Mouse (Mus musculus) MEL (cell line): ENCODE data around the gene Rundc3a.

ENCODE experiments used
- CTCF ChIP-seq, 3 experiments: IDR thresholded peaks in 2 of 3; conservative IDR thresholded peaks in 1 of 3; 2 replicates each; pipeline ENCODE4 v1.5.1; 2011 to 2012; ENCODE audit warnings: low read length in 3 of 3, low read depth in 2 of 3, mild to moderate bottlenecking in 2 of 3, improper control_type of control experiment in 1 of 3, inconsistent platforms in 1 of 3, mixed read lengths in 1 of 3, moderate library complexity in 1 of 3; ENCODE audit not compliant: control insufficient read depth in 1 of 3, insufficient read depth in 1 of 3, poor library complexity in 1 of 3, severe bottlenecking in 1 of 3
- GATA1 ChIP-seq: IDR thresholded peaks from 2 replicates; pipeline ENCODE4 v1.6.1; 2011; ENCODE audit warnings: low read depth, low read length, improper control_type of control experiment
- MEF2A ChIP-seq: IDR thresholded peaks from 2 replicates; pipeline ENCODE4 v1.6.1; 2014; ENCODE audit warnings: low read depth, mild to moderate bottlenecking, inconsistent platforms, low read length, improper control_type of control experiment; ENCODE audit not compliant: poor library complexity, insufficient replicate concordance, severe bottlenecking; ENCODE audit errors: extremely low read depth
- MXI1 ChIP-seq: IDR thresholded peaks from 2 replicates; pipeline ENCODE4 v1.6.1; 2011; ENCODE audit warnings: mild to moderate bottlenecking, low read depth, low read length, improper control_type of control experiment
- POLR2A ChIP-seq, 2 experiments: IDR thresholded peaks; 2 replicates each; pipeline ENCODE4 v1.6.1; 2011 to 2012; ENCODE audit warnings: low read length in 2 of 2, mild to moderate bottlenecking in 2 of 2, control low read depth in 1 of 2, improper control_type of control experiment in 1 of 2, low read depth in 1 of 2, moderate library complexity in 1 of 2; ENCODE audit not compliant: control insufficient read depth in 1 of 2, insufficient read depth in 1 of 2, poor library complexity in 1 of 2
- POLR2AphosphoS5 ChIP-seq: IDR thresholded peaks from 2 replicates; pipeline ENCODE4 v1.6.1; 2012; ENCODE audit warnings: low read depth, borderline replicate concordance, mild to moderate bottlenecking, inconsistent platforms, low read length, moderate library complexity, mixed read lengths
- TAL1 ChIP-seq: IDR thresholded peaks from 2 replicates; pipeline ENCODE4 v1.6.1; 2012; ENCODE audit warnings: mild to moderate bottlenecking, inconsistent platforms, low read length, moderate library complexity, mixed read lengths
- USF1 ChIP-seq: IDR thresholded peaks from 2 replicates; pipeline ENCODE4 v1.6.1; 2014; ENCODE audit warnings: low read depth, mild to moderate bottlenecking, inconsistent platforms, low read length, improper control_type of control experiment, moderate library complexity
- ZC3H11A ChIP-seq: IDR thresholded peaks from 2 replicates; pipeline ENCODE4 v1.6.1; 2012; ENCODE audit warnings: low read depth, mild to moderate bottlenecking, inconsistent platforms, low read length, improper control_type of control experiment
- ZNF384 ChIP-seq: IDR thresholded peaks from 2 replicates; pipeline ENCODE4 v1.6.1; 2012; ENCODE audit warnings: low read depth, mild to moderate bottlenecking, inconsistent platforms, low read length, improper control_type of control experiment

DNA sequence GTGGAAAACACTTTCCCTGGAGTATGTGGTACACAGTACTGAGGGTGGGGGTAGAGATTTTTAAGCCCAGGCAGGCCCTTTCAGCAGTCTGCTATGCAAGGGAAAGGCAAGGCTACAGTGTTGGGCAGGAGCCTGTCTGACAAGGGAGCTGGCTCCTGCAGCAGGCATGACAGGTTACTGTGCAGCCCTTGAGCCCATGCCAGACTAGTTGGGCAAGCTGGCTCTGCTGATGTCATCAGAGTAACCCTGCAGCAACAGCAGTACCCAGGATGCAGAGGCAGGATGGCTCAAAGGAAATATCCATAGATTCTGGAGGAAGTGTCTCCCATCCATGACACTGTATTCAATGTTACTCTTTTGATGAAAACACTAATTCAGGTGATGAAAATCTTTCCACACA lies 25.7 kb downstream of the Rundc3a start:
- TF ChIP-seq POLR2A (IDR thresholded peaks at IDR 0.05; ENCODE audit: control insufficient read depth in 1 of 2, insufficient read depth in 1 of 2, low read depth in 1 of 2, low read length in 2 of 2, poor library complexity in 1 of 2) (no peak), ZNF384 (no peak), CTCF (IDR thresholded peaks at IDR 0.05 in 2 of 3, conservative IDR thresholded peaks at IDR 0.05 in 1 of 3; ENCODE audit: control insufficient read depth in 1 of 3, insufficient read depth in 1 of 3, low read depth in 2 of 3, low read length in 3 of 3, poor library complexity in 1 of 3, severe bottlenecking in 1 of 3) (no peak), TAL1 (no peak), MEF2A (no peak), POLR2AphosphoS5 (no peak), ZC3H11A (no peak), MXI1 (no peak), USF1 (no peak), GATA1 (no peak)
